Mouse (Mus musculus) kidney, embryonic 14.5 days (tissue): ENCODE measurements around the gene Fstl4. TPM values are rescaled to one million over a fixed set of nuclear protein-coding genes. Genes with fewer than 3 reads are reported as not detected.

Source experiments
- ATAC-seq: fragments of 200-750 bp; cut with Nextera tagmentation; 2 replicates; pipeline ENCODE4 v1.8.0; 2017; ENCODE audit warnings: moderate number of reproducible peaks, mild to moderate bottlenecking, moderate TSS enrichment, moderate library complexity; ENCODE audit not compliant: low FRiP score, low TSS enrichment
- H3K27ac ChIP-seq: fragments of 300-500 bp; sonication (generic); 2 replicates; pipeline ENCODE4 v1.5.1; 2014; ENCODE audit warnings: low read depth, mild to moderate bottlenecking, low read length, moderate library complexity, mixed read lengths
- H3K27me3 ChIP-seq: fragments of 300-500 bp; sonication (generic); 2 replicates; pipeline ENCODE4 v1.6.1; 2014; ENCODE audit warnings: mild to moderate bottlenecking, low read length; ENCODE audit not compliant: control insufficient read depth, insufficient read depth
- H3K36me3 ChIP-seq: fragments of 300-500 bp; sonication (generic); 2 replicates; pipeline ENCODE4 v1.6.1; 2014; ENCODE audit warnings: low read length, mixed read lengths; ENCODE audit not compliant: control insufficient read depth, insufficient read depth
- H3K4me1 ChIP-seq: fragments of 300-500 bp; sonication (generic); 2 replicates; pipeline ENCODE4 v1.6.1; 2014; ENCODE audit warnings: low read length, mixed read lengths; ENCODE audit not compliant: control insufficient read depth, insufficient read depth
- H3K4me2 ChIP-seq: fragments of 300-500 bp; sonication (generic); replicated peaks from 2 replicates; pipeline ENCODE4 v1.6.1; 2014; ENCODE audit warnings: low read depth, mild to moderate bottlenecking, low read length
- H3K4me3 ChIP-seq: fragments of 300-500 bp; sonication (generic); 2 replicates; pipeline ENCODE4 v1.5.1; 2014; ENCODE audit warnings: mild to moderate bottlenecking, low read length
- H3K9ac ChIP-seq: fragments of 300-500 bp; sonication (generic); 2 replicates; pipeline ENCODE4 v1.6.1; 2014; ENCODE audit warnings: low read depth, mild to moderate bottlenecking, low read length, moderate library complexity
- H3K9me3 ChIP-seq: fragments of 300-500 bp; sonication (generic); 2 replicates; pipeline ENCODE4 v1.6.1; 2016; ENCODE audit warnings: low read length; ENCODE audit not compliant: control insufficient read depth
- WGBS: fragments of 180-500 bp; shearing (Covaris S2); extraction: QIAGEN DNeasy Blood & Tissue Kit; methylation state at CpG from one replicate; pipeline ENCODE4 v1.1.7; 2014; 5-methylcytosine and 5-hydroxymethylcytosine counted together
- polyA plus RNA-seq: library from polyadenylated mRNA; unstranded; fragments of >200 nt; fragmentation: Nextera tagmentation; extraction: Ambion mirVana; gene quantifications from 2 replicates; pipeline ENCODE4 v1.2.1, GENCODE M21; 2014

Gene Fstl4
- polyA plus RNA-seq, 1 experiment from 2014 or later = 1.6 TPM

- Histone ChIP-seq H3K4me1 (no peaks in the 10 kb centered on the region), H3K4me3 (no peak overlapping the region), H3K36me3 (no peaks in the 10 kb centered on the region), H3K27me3 (no peaks in the 10 kb centered on the region), H3K27ac (no peak overlapping the region), H3K4me2 (no peak overlapping the region), H3K9ac (no peak overlapping the region), H3K9me3 (no peaks in the 10 kb centered on the region; the same call in 1 of the 2 replicates)
- 87% methylated on average over 19 of the region's 19 CpGs for WGBS
- ATAC-seq = no peak
These were observed 111.7 kb downstream of the Fstl4 start for GRCm38 (mm10) chr11:52875916-52876765.

- H3K36me3 ChIP-seq = no peaks in the 10 kb centered on the region
- H3K4me2 ChIP-seq = no peak overlapping the region
- no peak overlapping the region for H3K4me3 ChIP-seq
- H3K4me1 ChIP-seq = no peaks in the 10 kb centered on the region
- 36% methylated on average over 2 of the region's 2 CpGs for WGBS
- H3K9ac ChIP-seq = no peak overlapping the region
- H3K9me3 ChIP-seq = no peaks in the 10 kb centered on the region; the same call in 1 of the 2 replicates
- H3K27me3 ChIP-seq = no peaks in the 10 kb centered on the region
- no peak for ATAC-seq
- no peak overlapping the region for H3K27ac ChIP-seq
These were observed 113.2 kb downstream of the Fstl4 start for GRCm38 (mm10) chr11:52877662-52878061.

- 89% methylated on average over 2 of the region's 2 CpGs for WGBS
- H3K36me3 ChIP-seq = no peaks in the 10 kb centered on the region
- no peak overlapping the region for H3K27ac ChIP-seq
- no peak for ATAC-seq
- H3K4me1 ChIP-seq = no peaks in the 10 kb centered on the region
- H3K4me2 ChIP-seq = no peak overlapping the region
- H3K9ac ChIP-seq = no peak overlapping the region
- H3K4me3 ChIP-seq = no peak overlapping the region
- no peaks in the 10 kb centered on the region for H3K9me3 ChIP-seq
- H3K27me3 ChIP-seq = no peaks in the 10 kb centered on the region
These were observed 115.5 kb downstream of the Fstl4 start for GRCm38 (mm10) chr11:52879958-52880357.

- Histone ChIP-seq H3K4me1 (no peaks in the 10 kb centered on the region), H3K4me3 (no peak overlapping the region), H3K27ac (no peak overlapping the region), H3K27me3 (no peaks in the 10 kb centered on the region), H3K4me2 (no peak overlapping the region), H3K9ac (no peak overlapping the region), H3K9me3 (no peaks in the 10 kb centered on the region), H3K36me3 (no peaks in the 10 kb centered on the region)
- no peak for ATAC-seq
- 12% methylated on average over 6 of the region's 6 CpGs for WGBS
These were observed 122.3 kb downstream of the Fstl4 start for GRCm38 (mm10) chr11:52886559-52887303.

GRCm38 (mm10) chr11:52888150-52888549 lies 123.7 kb downstream of the Fstl4 start:
- Histone ChIP-seq H3K4me2 (no peak overlapping the region), H3K9me3 (no peaks in the 10 kb centered on the region), H3K4me1 (no peaks in the 10 kb centered on the region), H3K36me3 (no peaks in the 10 kb centered on the region), H3K4me3 (no peak overlapping the region), H3K9ac (no peak overlapping the region), H3K27me3 (no peaks in the 10 kb centered on the region), H3K27ac (no peak overlapping the region)
- no peak for ATAC-seq
- 14% methylated on average over 6 of the region's 6 CpGs for WGBS

- no peak overlapping the region for H3K4me3 ChIP-seq
- WGBS = 78% methylated on average over 4 of the region's 4 CpGs
- H3K27me3 ChIP-seq = no peaks in the 10 kb centered on the region
- H3K36me3 ChIP-seq = no peaks in the 10 kb centered on the region
- no peaks in the 10 kb centered on the region for H3K9me3 ChIP-seq
- H3K9ac ChIP-seq = no peak overlapping the region
- no peak overlapping the region for H3K4me2 ChIP-seq
- no peak for ATAC-seq
- no peaks in the 10 kb centered on the region for H3K4me1 ChIP-seq
- H3K27ac ChIP-seq = no peak overlapping the region
These were observed 125.1 kb downstream of the Fstl4 start for GRCm38 (mm10) chr11:52889527-52889926.

- 82% methylated on average over 7 of the region's 7 CpGs for WGBS
- no peak for ATAC-seq
- Histone ChIP-seq H3K27me3 (no peaks in the 10 kb centered on the region), H3K4me2 (no peak overlapping the region), H3K27ac (no peak overlapping the region), H3K4me3 (no peak overlapping the region), H3K36me3 (no peaks in the 10 kb centered on the region), H3K4me1 (no peaks in the 10 kb centered on the region), H3K9me3 (no peaks in the 10 kb centered on the region), H3K9ac (no peak overlapping the region)
These were observed 125.7 kb downstream of the Fstl4 start for GRCm38 (mm10) chr11:52890156-52890555.

GRCm38 (mm10) chr11:52904101-52904500 lies 139.7 kb downstream of the Fstl4 start:
- no peak for ATAC-seq
- H3K4me2 ChIP-seq = no peak overlapping the region
- no peak overlapping the region for H3K9ac ChIP-seq
- no peaks in the 10 kb centered on the region for H3K9me3 ChIP-seq
- H3K27ac ChIP-seq = no peak overlapping the region
- no peak overlapping the region for H3K4me3 ChIP-seq
- no peaks in the 10 kb centered on the region for H3K36me3 ChIP-seq
- H3K4me1 ChIP-seq = no peaks in the 10 kb centered on the region
- 87% methylated on average over 5 of the region's 5 CpGs for WGBS
- H3K27me3 ChIP-seq = no peaks in the 10 kb centered on the region

- H3K9ac ChIP-seq = no peak overlapping the region
- H3K4me3 ChIP-seq = no peak overlapping the region
- no peak overlapping the region for H3K27ac ChIP-seq
- H3K27me3 ChIP-seq = no peaks in the 10 kb centered on the region
- no peaks in the 10 kb centered on the region for H3K36me3 ChIP-seq
- no peak for ATAC-seq
- no peaks in the 10 kb centered on the region for H3K4me1 ChIP-seq
- WGBS = 69% methylated on average over 7 of the region's 7 CpGs
- H3K4me2 ChIP-seq = no peak overlapping the region
- no peaks in the 10 kb centered on the region for H3K9me3 ChIP-seq
These were observed 146.4 kb downstream of the Fstl4 start for GRCm38 (mm10) chr11:52910788-52911187.
